Mouse (Mus musculus): ENCODE data around the gene F830045P16Rik.

Gene F830045P16Rik

DNA sequence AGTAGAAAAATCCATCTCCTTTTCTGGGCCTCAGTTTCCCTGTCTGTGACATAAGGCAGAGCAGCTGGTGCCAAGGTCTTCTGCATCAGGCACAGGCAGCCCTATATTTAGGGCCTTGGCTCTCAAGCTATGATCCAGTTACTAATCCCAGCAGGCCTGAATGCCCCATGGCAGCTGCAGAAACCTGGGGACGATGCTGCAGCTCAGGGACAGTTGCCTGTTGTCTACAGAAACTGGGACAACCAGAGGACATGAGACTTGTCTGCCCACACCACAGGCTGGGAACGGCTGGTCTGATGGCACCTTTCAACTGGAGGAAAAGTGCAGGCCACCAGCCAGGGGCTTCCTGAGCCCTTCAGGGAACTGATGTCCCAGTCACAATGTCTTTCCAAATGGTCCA, at the start of gene F830045P16Rik:
F830045P16Rik (minus strand) TSS at position 226 of the 400 bp plus-strand sequence.
- DNase-seq (ENCODE audit: low spot score) = no peak

- DNase-seq (ENCODE audit: low spot score) = no peak
Measured at GRCm38 (mm10) chr2:129585904-129586514, 49.6 kb upstream of the F830045P16Rik start.

- DNase-seq (ENCODE audit: low spot score) = no peak
Measured at GRCm38 (mm10) chr2:129584905-129585304, 48.5 kb upstream of the F830045P16Rik start.

DNA sequence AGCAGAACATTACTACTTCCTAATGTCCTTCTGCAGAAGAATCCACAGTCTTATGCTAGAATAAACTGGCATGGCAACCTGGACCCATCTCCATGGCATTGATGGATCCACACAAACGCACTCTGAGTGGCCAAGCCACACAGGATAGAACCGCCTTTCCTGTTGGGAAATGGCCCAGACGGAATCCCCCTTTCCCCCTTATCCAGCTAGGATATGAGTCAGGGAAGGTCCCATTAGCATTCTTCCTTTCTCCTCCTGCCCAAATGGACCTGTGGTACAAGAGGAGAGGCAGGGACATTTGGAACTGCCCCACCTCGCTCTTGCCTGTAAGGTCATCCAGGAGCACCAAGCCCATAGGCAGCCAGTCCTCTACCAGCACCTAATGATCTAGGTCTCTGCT, 45.9 kb upstream of the F830045P16Rik start:
- DNase-seq (ENCODE audit: low spot score) = no peak

DNA sequence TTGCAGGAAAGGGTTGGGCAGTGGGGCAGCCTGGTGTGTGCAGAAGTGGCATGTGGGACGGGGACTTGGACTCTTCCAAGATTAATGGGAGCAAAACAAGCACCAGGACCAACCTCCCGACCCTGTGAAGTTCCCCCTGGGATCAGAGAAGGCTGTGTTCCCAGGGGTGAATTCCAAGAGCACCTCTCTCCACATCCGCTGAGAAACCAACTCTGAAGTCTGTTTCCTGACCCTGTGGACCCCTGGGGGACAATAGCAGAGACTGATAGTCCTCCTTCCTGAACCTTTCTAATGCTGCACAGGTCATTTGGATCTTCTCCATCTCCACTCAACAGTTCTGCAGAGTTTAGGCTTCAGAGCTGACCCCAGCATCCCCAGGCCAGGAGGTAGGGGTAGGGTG, 45.4 kb upstream of the F830045P16Rik start:
- DNase-seq (ENCODE audit: low spot score) = no peak

DNA sequence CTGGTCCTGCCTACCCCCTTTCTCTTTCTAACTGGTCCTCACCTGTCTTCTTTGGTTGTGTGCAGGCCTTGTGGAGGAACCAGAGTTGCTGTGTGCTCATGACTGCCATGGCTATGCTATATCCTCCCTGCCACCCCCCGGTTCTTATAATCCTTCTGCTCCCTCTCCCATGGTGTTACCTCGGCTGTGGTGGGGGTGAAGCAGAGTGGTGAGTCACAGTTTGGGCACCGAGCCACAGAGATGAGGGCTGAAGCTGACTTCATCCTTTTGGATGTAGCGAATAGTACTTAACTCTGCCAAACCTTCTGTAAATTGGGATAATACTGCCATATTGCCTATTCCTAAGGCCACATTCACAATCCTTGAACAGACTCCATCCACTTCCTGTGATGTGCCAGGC, 44.3 kb upstream of the F830045P16Rik start:
- DNase-seq (ENCODE audit: low spot score) = no peak

- DNase-seq (ENCODE audit: low spot score) = no peak
Measured at GRCm38 (mm10) chr2:129576611-129577447, 40.4 kb upstream of the F830045P16Rik start.

GRCm38 (mm10) chr2:129575113-129575512, 38.7 kb upstream of the F830045P16Rik start:
- DNase-seq (ENCODE audit: low spot score) = no peak

DNA sequence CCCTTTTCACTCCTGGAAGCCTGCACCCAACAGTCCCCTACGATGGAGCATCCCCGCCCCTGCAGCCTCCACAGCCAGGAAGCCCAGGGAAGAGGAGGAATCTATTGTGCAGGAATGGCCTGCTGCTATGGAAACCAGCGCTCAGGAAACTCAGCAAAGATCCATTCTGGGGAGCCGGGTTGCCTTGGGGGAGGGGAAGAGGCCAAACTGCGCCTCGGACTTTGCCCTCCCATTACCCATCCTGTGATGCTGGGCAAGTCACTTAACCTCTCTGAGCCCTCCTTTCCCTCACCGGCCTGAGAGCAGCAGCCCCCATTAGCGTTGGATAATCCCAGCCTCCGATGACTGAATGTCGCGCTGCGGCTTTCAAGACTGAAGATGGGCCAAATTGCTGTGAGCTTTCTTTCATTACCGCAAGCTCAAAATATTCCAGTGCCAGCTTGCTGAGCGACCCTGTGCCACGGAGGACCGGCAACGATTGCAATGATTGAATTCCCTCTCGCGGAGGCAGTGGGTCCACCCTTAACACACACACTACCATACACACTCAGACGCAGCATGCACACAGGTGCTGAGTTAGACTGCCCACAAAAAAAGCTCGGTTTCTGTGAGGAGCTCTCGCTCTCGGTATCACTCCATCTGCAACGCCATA, 38.1 kb upstream of the F830045P16Rik start:
- no peak for DNase-seq (ENCODE audit: low spot score)

DNA sequence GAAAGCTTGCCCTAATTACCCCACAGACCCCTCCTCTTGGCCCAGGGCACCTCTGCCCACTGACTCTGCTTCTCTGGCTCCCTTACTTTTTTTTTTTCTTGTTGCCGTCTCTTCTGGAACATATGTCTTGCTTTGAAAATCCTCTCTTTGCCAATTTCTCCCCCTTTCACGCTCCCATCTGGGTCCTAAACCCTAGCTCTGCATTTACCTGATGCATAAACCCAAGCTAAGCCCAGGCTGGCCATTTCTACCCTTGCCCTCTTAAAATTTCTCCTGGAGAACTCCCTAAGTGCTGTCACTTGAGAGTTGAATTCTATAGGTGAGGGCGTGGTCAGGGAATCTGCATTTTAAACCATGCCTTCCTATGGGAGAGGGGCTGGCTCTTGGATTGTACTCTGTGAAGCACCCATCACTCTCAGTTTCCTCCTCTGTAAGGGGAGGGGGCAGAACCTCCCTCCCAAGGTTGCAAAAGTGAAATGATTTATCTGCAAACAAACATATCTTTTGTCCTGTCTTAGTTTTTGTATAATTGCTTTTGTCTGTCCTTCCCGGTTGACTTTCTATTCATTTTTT, 37.4 kb upstream of the F830045P16Rik start:
- DNase-seq (ENCODE audit: low spot score) = no peak

- no peak for DNase-seq (ENCODE audit: low spot score)
Measured at GRCm38 (mm10) chr2:129569556-129569955, 33.2 kb upstream of the F830045P16Rik start.

- DNase-seq (ENCODE audit: low spot score) = no peak
Measured at GRCm38 (mm10) chr2:129569120-129569519, 32.7 kb upstream of the F830045P16Rik start.

DNA sequence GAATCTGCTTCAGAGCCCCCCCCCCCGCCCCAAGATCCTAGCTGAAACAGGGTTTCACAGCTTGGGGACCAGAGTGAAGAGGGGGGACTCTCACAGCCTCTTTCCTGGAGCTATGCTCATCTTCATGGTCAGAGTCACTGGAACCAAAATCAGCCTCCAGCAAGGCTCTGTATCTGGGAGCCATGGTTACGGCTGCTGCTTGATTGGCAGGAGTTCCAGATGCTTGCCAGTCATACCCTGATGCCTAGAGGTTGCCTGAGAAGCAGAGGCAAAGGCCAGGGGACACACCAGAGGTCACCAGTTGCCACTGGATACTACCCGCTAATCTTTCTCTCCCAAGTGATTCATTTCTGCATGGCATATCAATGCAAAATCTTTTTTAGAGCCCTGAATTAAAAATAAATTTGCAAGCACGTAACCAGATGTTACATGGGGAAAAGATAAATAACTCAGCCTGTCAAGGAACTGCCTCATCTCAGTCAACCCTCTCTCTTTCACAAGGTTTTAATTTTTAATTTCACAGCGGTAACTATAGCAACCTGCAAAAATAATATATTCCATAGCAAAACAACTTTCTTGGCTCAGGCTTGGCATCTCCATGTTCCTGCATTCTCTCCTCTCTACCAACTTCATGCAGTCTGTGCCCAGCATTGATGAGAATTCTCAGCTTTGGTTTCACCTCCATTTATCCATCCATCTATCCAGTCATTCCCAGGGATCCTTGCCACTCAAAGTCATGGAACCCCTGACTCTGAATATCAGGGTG, 27.7 kb upstream of the F830045P16Rik start:
- DNase-seq (ENCODE audit: low spot score) = no peak

DNA sequence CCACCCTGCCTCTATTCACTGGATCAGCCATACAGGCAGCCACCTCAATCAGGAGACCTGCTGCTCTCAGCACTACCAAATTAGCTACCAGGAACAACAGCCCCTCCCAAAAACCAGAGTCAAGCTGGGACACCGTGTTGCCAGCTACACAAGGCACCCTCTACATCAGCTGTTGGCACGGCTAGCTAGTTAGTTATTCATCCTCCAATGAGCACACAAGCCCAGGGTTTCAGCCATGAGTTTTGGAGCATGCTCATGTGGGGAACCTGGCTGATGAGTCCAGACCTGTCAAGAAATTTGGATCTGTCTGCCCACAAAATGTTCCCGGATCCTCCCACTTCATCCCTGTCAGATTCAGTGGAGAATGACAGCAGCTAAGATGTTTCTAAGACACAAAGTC, 25.4 kb upstream of the F830045P16Rik start:
- DNase-seq (ENCODE audit: low spot score) = no peak

GRCm38 (mm10) chr2:129558875-129559219, 22.4 kb upstream of the F830045P16Rik start:
- no peak for DNase-seq (ENCODE audit: low spot score)

- DNase-seq (ENCODE audit: low spot score) = no peak
Measured at GRCm38 (mm10) chr2:129558008-129558874, 21.8 kb upstream of the F830045P16Rik start.

GRCm38 (mm10) chr2:129556081-129556480, 19.7 kb upstream of the F830045P16Rik start:
- DNase-seq (ENCODE audit: low spot score) = no peak

DNA sequence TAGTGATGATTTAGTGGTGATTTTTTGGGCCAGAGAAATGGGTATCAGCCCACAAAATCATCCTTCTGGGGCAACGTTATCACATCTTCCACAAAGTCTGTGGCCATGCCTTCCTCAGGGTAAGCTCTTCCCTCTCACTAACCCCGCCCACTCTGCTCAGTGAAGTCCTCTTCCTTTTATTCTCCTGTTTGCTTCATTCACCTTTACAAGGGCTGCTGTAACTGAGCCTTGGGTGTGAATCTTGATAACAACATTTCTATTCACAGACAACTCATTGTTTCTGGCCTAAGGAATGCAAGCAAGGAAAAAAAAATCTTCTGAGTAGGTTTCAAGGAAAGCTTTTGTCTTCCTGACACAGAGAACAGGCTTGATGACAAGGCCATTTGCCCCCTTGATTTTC, 14.4 kb upstream of the F830045P16Rik start:
- DNase-seq (ENCODE audit: low spot score) = no peak

- DNase-seq (ENCODE audit: low spot score) = no peak
Measured at GRCm38 (mm10) chr2:129549537-129550135, 13.2 kb upstream of the F830045P16Rik start.

DNA sequence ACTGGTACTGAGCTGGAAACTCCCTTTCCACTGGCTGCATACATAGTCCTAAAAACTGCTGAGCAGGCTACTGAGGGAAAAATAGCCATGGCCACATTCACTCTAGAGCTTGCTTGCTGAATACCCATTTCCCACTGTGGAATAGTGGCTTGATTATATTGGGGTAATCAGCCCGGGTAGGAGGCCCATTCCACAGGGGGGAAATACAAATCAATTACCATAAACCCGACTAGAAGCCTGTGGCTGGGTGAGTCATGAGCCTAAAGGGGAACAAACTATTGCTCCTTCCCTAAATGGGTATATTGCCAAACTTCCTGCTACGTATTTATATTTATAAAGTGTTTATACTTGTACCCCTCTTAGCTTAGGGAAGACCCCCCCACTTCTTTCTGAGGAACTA, 10.4 kb upstream of the F830045P16Rik start:
- DNase-seq (ENCODE audit: low spot score) = no peak

GRCm38 (mm10) chr2:129545596-129545995, 9.2 kb upstream of the F830045P16Rik start:
- DNase-seq (ENCODE audit: low spot score) = no peak

Data from testis, postnatal 14 days (tissue).